Mouse (Mus musculus): ENCODE results near the gene Rhoa.
"Not testable (repeated sequence)": the region's sequence is repeated elsewhere in the genome, so short reads cannot be mapped to it uniquely, and the experiment has no call there.

Gene Rhoa

DNA sequence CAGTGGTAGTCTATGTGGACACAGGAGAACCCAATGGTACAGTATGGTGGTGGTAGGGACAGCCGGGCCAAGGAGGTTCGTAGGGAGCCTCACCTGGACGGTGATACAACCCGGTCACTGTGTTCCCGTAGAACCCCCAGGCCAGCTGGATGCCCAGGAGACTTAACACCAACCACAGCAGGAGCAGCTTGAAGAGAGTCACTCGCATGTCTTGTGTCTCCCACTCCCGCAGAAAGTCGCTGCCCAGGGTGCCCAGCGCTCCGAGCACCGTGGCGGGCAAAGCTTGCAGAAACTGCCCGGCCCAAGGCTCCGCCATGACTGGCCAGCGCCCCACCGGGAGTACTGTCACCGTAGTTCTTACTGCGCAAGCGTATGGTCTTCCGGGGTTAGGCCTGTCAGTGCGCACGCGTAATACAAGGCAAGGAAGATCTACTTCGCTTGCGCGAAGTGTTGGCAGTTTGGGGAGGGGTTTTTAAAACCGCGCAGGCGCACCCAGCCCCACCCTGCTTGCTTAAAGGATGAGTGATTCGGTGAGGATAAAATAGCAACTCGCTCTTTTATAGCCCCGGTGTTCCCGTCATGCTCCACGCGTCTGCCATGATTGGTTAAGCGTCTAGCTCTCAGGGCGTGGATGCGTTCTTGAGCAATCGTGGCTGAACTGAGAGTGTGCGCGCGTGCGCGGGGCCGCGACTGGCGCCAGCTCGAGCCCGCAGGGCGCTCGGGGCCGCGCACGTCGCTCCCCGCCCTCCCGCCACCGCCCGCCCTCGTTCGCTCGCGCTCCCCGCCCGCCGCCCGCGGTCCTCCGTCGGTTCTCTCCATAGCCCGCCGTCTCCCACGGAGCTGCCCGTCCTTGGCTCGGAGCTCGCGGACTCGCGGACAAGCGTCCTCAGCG is at the start of gene Rhoa, which contains the start of gene Tcta:
TSS of gene Rhoa (plus strand) at position 501 of the 892 bp plus-strand sequence.
TSS of gene Tcta (minus strand) at position 532 of the 892 bp plus-strand sequence.
- in situ Hi-C loops (cut with MboI), result loop anchor here (5.0 kb wide), 1 partner anchor 41 kb away; the partner anchor contains the start of gene Usp4

DNA sequence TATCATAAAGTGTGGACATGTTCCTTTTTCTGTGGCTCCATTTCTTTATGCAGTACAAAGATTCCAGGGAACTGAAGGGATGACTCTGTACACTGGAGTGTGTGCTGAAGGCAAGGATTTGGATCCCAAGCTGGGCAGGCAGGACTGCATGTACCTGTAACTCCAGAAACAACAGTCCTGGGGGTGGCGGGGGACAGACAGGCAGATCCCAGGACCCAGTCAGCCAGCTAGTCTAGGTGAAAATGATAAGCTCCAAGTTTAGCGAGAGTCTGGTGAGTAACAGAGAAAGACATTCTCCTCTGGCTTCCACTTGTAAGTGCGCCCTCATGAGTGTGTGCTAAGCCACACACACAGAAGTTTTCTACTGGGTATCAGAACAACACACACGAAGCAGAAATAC is 45.4 kb upstream of the Rhoa start:
- in situ Hi-C loops (cut with MboI), result no loop called here

DNA sequence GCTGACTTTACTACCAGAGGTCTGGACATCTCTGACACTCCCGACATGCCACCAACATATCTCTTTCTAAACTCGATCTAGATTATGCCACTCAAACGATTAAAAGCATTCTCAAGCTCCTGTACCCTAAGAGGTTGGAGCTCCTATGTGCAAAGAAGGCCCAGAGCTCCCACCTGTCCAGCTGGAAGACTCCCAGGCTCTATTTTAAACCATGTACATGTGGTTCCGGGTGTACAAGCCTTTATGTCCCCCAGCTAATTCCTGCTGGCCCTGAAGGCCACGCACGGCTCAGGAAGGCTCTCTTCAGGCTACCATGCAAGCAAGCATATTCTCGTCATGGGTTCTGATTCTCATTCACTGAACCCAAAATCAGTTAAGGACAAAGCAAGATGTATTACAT is 44.1 kb upstream of the Rhoa start:
- in situ Hi-C loops (cut with MboI), result no loop called here

DNA sequence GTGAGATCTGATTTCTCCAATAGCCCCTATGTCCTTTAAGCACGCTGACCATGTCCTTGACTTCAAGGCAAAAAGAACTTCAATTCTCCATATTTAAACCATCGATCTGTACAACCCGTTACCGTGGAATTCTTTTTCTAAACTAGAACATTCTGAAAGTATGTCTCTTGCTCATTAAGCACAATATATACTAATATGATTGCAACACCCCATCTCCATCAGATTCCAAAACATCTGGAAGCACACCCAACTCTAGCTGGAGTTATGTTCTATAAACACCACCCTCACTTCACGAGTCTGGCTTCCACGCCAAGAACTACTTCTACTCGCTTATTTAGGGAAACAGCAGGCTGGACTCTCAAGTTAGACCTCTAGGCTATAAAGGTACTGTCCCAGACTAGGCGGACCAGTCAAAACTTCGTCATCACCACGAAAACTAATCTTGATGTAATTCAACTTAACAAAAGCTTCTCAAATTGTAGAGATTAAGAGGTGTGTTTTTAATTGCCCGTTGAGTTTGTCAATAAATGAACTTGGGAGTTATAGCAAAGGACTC is 43.4 kb upstream of the Rhoa start:
- in situ Hi-C loops (cut with MboI), result no loop called here

DNA sequence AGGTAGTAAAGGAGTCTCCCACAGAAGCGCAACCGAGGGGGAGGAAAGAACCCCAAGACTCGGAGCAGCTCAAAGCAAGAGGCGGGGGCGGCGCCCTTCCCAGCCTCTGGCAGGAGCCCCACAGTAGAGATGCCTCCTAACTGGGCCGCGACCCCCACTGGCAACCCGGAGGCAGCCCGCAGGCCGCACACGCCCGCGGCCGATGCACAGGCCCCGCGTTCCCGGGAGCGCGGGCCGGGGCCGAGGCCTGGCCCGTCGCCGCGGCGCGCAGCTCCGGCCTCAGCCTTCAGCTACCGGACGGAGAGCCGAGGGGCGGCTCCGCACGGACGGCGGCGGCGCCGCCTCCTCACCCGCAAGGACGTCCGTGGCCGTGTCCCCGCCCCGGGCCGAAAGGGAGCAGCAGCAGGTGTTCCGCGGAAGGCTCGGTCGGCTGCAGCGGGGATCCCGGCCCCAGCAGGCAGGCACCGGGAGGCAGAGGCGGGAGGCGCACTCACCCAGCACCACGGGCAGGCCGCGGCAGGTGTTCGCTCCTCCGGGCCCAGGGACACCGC is 42.7 kb upstream of the Rhoa start:
- in situ Hi-C loops (cut with MboI), result no loop called here

DNA sequence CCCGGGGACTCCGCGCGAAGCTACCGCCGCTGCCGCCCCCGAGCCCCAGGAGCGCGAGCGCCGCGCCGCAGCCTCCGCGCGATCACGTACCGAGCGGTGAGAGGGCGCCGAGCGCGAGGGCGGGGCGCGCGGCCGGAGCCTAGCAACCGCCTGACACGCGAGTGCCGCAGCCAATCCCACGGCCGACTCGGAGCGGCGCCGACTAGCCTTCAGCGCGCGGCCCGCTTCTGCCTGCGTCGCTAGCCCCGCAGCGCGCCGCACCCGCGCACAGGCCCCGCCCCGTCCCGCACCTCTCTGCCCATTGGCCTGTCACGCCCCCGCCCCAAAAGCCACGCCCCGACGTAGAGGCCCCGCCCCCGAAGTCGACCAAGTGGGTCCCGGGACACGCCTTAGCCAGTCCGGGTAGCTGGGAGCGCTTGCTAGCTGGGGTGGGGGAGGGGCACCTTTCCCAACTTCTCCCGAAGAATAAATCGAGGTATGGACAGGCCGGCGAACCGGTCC is 42.2 kb upstream of the Rhoa start, which contains the start of gene Dag1:
TSS of gene Dag1 (minus strand) at position 269 of the 501 bp plus-strand sequence.
- in situ Hi-C loops (cut with MboI), result no loop called here

DNA sequence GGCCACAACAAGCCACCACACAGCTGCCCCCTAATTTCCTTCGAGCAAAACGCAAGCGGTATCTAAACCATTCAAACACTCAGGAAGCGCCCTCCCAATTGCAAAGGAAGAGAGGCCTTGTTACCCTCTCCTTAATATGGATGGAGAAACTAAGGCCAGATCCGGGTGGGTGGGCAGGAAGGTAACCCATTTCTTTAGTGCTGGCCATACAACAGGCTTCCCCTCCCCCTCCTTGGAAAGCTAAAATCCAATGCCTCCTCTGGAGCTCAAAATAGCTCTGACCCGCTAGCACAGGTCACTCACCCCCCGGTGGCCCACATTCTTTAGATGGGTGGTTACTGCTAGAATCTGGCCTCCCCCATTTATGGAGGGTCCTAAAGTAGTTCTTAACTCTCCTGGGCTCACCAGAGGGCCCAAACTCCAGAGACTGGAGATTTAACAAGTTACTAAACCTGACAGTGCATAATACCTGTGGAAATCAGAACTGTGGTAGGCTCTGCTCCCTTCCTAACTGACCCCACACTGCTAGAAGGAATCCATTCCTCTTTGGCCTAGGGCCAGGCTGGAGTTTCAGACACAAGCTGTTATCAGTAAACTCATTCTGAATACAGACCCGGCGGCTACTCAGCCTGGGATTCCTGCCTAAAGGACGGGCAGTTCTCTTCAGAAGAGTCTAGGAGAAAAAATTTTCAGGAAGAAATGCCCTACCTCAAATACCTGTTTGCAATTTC is 41.6 kb upstream of the Rhoa start:
- in situ Hi-C loops (cut with MboI), result no loop called here

DNA sequence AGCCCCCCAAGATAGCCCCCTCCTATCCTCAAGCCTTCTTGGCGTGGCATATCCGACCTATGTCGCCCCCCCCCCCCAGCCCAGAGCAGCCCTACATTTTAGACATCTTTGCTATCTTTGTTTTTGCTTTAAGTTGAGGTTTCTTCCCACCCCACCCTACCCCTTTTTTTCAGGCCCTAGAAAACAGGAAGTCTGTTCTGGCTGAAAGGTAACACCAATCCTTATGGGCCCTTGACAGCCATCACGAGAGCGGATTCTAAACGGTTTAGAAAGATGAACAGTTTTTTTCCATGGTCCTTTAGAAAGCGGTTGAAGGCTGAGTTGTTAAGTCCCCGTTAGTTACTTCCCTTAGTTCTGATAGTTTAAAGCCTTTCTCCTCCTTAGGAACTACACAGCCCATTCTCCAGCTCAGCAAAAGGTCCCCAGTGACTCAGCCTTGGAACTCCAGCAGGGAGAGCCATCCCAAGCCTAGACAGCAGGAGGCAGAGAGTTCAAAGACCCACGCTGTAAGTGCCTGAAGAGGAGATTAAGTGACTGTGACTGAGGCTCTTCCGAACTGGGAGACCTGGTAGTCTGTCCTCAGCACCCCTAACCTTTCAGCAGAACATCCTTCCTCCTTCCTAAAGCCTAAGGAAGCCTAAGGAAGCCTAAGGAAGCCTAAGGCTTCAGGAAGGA is 39.5 kb upstream of the Rhoa start:
- in situ Hi-C loops (cut with MboI), result no loop called here

DNA sequence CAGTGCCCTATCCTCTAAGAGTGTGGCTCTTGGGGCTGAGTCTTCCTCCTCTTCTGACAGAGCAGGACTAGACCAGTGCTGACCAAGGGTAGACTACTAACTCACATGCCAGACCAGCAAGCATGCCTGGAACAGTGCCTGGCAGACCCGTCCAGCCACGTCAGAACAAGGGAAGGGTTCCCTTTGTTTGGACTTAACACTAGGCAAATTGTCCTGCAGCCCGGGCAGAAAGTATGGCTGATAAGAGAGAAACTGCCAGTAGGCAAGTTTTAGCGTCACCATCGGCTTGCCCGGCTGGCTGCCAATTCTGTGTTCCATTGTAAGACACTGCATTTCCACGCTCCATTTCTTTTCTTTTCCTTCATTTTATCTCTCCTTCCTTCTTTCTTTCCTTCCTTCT is 38.2 kb upstream of the Rhoa start:
- in situ Hi-C loops (cut with MboI), result no loop called here

DNA sequence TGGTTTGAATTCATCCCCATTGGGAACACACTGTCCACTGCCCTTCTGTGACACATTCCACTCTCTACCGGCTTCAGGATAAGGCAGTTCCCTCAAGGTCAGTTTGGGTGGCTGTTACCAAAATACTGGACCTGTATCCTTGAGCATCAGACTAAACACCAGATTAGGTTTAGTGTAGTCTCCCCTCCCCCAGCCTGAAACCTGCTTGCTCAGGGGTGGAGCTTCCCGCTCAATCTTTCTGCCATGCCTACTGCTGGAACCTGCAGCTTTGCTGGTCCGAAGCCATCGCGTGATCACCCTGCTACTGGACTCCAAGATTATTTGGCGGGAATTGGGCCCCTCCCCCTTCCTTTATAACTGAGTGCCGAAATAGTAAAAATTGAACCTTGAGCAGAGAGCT is 37.2 kb upstream of the Rhoa start:
- in situ Hi-C loops (cut with MboI), result not testable (repeated sequence)

DNA sequence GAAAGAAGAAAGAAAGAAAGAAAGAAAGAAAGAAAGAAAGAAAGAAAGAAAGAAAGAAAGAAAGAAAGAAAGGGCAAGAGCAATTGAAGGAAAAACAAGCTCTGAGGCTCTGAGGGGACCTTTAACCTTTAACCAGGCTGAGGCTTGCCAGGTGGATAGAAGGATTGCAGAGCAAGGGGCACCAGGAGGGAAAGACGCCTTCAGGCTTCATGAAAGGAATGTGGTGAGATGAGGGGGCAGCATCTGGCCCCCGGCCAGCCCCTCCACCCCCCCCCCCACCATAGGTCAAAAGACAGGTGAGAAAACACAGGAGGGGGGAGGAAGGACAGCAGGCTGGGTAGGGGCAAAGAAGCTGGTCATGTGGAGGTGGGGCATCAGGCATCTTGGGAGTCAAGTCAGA is 34.0 kb upstream of the Rhoa start:
- in situ Hi-C loops (cut with MboI), result no loop called here

DNA sequence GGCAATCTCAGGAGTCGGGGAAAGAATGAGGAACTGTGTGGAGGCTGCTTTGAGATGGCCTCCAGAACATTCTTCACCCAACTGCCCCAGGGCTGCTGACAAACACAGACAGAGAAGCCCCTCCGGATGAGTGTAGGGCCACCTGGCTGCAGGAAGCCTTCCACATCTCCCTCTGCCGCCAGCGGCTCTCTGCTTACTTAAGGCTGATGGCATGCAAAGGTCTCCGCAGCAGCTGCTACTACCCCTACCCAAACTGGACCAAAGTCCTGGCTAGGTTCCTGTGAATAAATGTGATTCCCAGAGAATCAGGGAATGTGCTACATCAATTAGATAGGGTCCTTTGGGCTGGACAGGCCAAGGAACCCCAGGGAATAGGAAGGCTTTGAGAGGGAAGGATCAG is 33.2 kb upstream of the Rhoa start:
- in situ Hi-C loops (cut with MboI), result no loop called here

DNA sequence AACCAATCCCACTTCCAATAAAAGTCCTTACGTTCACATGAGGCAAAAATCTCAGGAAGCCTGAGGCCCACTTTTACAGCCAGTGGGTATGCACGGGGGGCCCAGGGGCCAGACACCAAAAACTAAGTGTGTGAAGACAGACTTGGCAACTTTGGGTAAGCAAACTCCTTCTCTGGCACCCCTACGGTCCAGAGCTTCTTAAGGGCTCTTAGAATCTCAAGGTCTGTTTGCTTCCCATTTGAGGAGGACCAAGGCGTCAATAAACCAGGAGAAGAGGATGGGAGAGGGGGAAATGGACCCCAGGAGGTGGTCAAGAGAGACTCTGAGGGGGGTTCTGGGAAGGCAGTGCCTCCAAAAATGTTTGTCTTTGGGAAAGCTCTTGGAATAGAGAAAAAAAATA is 32.4 kb upstream of the Rhoa start:
- in situ Hi-C loops (cut with MboI), result no loop called here

DNA sequence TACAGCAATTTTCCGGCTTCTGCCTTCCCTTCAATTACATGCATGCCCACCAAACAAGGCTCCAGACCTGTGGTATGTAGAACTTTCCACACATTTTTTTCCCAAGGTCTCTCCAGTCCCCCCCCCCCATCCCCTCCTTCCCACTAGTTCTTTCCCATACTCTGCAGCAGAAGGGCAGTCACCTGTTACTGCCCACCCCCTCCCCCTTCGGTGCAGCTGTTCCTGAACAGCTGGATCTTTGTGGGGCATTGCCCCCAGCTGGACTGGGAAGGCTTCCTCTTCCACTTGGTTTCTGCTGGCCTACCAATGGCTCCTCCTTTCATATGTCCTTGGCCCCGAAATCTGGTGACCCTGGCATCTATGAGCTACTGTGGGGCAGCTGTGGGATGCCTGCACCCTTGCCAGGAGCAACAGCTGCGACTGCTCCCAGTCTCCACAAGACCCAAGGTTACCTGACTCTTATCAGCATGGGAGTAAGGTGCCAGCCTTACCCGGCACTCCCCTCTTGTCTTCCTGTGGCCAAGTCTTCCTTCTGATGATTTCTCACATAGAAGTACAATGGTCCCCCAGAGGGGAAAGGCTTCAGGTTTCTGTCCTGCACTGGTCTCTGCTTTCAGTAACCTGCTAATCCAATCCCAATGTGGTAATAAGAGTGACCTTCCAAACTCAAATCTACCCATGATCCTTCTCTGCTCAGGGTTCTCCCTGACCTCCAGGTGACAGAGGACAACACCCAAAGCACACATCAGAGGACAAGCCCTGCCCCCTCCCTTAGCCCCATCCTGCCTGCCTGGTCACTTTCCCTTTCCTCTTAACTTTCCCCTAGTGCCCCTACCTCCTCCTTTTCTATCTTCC is 31.2 kb upstream of the Rhoa start:
- in situ Hi-C loops (cut with MboI), result no loop called here

DNA sequence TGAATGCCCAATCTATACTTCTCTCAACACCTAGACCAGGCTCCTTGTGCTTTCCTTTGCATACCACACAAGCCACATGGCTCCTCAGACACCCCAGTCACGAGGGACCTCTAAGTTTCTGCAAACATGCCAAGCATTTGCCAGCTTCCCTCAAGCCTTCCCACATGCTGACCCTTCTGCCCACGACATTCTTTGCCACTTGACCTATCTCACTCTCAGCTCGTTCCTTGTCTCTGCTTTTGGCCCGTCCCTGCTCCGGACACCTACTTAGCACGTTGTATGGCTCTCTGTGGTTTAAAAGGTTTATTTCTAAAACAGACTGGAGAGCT is 30.6 kb upstream of the Rhoa start:
- in situ Hi-C loops (cut with MboI), result no loop called here

DNA sequence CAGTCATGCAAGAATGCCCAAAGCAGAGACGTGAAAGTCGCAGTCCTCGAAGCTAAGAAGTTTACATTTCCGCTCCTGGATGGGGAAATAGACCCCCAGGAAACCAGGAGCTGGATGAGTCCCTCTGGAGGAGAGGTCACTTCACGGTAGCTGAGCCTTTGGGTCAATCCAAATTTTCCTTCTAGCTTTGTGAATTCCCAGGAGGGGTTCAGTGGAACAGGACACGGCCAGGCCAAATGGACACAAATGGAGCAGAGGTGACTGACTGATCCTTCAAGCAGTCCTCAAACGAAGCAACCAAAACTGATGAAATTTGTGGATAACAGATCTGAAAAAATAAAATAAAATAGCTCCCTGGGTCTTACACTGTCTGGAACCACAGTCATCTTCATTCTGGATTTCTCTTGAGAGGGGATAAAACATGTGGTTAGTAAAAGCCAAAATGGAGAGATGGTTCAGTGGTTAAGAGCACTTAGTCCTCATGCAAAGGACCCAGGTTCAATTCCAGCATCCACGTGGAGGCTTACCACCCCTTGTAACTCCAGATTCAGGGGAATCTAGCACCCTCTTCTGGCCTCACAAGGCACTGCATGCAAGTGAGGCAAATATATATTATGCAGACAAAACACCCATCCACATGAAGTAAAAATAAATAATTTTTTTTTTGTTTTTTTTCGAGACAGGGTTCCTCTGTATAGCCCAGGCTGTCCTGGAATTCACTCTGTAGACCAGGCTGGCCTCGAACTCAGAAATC is 27.1 kb upstream of the Rhoa start:
- in situ Hi-C loops (cut with MboI), result no loop called here

DNA sequence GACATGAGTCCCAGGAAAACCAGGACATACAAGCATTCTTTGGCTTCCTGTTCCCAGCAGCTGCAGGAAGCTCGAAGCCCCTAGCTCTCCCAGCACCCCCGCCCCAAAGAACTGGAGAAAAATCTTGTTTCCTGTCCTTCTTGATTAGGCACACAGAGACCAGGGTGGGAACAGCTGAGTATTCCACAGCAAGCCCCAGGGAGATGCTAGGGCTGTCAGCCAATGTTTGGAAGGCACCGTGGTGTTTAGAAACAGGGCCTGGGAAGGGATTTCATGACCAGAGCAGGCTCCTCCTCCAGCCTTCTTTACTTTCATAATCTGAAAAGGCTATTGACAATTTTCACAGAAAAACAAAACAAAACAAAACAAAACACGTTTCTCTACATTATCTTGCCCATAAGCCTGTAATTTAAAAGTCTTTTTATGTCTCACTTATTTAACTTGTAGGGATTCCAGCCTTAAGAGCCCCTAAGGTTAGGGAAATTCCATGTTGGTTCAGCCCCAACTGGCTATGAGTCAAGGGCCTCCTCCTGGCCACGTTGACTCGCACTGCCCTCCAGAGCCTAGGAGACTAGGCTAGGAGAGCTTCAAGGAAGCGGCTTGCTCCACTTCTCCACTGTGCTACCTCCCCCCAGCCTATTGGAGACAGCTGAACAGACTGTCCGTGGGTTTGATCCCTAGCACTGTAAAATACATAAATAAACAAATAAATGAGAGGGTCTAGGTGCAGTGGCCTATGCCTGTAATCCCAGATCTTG is 25.7 kb upstream of the Rhoa start:
- in situ Hi-C loops (cut with MboI), result no loop called here

DNA sequence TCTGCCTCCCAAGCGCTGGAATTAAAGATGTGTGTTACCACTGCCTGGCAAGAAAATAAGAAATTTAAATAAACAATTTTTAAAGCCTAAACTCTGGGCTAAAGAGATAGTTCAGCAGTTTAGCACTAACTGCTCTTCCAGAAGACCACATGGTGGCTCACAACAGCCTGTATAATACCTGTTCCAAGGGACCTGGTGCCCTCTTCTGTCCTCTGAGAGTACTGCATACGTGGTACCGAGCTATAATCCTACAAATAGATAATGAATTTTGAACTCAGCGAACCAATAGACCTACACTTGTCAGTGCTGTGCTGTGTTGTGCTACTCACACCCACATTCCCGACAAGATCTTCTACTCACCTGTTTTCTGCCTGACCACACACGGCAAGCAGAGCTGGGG is 21.5 kb upstream of the Rhoa start:
- in situ Hi-C loops (cut with MboI), result no loop called here

DNA sequence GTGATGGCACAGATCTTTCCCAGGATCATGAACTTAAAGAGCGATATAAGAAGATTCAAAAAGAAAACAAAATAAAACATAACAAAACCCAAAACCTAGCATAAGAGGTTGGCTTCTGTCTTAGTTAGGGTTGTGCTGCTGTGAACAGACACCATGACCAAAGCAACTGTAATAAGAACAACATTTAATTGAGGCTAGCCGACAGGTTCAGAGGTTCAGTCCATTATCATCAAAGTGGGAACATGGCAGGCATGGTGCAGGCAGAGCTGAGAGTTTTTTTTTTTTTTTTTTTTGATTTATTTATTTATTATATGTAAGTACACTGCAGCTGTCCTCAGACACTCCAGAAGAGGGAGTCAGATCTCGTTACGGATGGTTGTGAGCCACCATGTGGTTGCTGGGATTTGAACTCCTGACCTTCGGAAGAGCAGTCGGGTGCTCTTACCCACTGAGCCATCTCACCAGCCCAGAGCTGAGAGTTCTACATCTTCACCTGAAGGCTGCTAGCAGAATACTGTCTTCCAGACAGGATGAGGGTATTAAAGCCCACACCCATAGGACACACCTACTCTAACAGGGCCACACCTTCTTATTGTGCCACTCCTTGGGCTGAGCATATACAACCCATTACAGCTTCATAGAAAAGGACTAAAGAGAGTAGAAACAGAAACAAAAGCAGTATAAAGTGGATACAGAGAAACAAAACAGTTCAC is 18.2 kb upstream of the Rhoa start:
- in situ Hi-C loops (cut with MboI), result not testable (repeated sequence)
